Mouse (Mus musculus): Measurements from ENCODE around the gene Nt5c1a. TPM values are rescaled to one million over a fixed set of nuclear protein-coding genes. Genes with fewer than 3 reads are reported as not detected.

The Nt5c1a gene
- 1.0 and 1.6 TPM in 2 replicates for polyA plus RNA-seq (2015; fragmentation: Nextera tagmentation; extraction: Ambion mirVana)

DNA sequence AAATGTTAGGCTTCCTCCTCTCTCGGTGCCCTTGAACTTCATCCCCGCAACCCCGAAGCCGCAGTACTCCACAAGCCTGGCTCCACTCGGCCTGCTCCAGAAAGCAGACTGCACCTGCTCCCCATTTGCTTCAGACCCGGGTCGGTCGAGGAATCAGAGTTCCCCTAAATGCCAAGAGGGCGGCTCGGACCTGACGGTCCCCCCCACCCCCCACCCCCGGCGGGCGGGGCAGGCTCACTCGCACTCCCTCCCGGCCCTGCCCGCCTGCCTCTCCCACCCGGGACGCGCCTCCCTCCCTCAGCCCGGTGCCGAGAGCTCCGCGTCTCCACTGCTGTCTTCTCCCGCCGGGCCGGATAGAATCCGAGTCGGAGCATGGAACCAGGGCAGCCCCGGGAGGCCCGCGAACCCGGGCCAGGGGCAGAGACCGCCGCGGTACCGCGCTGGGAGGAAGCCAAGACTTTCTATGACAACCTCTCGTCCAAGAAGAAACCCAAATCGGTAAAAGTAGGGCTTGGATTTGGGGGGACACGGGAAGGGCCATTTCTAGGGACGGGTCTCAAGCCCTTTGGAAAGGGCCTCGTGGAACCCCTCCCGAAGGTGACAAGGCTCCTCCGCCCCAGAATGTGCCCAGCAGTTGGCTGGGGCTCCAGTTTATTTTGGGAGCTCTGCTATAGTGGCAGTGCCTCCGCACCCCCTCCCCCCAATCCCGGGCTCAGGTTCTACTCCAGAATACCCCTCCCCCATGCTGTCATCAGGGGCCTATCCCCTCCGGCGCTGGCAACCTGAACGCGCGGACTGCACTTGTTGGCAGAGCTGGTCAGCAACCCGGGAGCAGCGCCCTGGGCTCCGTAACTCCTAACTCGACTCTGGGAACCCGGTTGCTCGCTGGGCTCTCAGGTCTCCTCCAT, at the start of gene Nt5c1a:
Gene Nt5c1a (plus strand): TSS at position 319 of the 908 bp plus-strand sequence.

DNA sequence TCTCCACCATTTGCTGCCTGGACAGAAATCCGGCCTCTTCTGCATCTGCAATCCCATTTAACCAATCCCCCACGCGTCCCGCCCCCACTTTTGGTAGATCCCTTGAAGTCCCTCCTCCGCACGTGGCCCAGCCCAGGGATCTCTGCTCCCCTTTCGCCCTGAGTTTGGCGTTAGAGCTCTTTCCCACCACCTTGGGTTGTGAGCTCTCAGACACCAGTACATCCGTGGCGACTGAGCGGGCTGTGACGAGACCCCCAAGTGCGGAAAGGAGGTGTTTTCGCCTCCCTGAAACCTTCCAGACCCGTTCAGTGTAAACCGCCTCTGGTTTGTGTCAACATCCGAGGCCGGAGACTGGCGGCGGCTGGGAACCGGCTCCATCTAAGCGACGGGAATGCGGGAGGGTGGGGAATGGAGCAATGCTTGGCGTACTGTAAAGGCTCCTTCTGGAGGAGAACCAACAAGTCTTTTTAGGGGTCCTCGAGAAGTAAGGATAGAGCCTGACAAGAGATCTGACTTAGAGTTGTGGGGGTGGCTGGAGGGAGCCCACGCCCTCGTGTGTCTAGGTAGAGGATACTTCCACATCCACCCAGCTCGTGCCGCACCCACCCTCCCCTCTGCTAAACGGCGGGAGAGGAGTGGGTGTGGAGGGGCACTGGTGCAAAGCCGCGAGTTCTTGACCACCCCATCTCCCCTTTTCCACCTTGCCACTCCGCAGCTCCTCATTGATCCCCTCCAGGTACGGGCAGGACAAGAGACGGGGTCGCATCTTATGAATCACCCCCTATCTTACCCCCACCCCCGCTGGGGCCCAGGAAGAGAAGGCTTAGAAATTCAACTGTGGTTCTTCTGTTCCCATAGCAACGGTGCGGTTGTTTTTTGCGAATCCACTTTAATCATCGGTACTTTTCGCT, 18.7 kb upstream of the Nt5c1a start, which contains the start of gene Hpcal4:
Gene Hpcal4 (plus strand): TSS at position 900 of the 911 bp plus-strand sequence.

DNA sequence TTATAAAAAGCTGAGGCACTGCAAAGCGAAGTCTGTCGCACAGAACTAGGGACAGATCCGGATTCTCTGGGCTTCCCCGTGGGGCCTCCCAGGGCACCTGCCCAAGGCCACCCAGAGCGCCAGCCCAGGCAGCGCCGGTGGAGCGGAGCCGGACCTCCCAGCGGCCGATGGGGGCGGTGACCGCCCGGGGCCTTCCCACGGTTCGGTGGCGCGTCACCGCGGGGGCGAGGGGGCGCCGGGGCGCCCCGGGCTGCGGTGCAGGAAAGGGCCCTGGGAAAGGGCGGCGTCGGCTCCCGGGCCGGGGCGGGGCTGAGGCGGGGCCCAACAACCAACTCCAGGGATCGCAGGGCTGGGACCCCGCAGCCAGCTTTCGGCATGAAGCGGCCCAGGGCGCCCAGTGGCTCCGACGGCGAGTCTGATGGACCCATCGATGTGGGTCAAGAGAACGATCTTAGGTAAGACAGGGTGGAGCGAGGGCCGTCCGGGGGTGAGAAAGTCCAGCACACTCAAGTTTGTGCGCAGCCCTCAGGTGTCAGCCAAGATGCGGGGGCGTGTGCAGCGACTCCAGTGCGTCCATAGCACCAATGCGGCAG, 32.3 kb downstream of the Nt5c1a start, which contains the start of gene Heyl:
Gene Heyl (plus strand): TSS at position 65 of the 593 bp plus-strand sequence.

DNA sequence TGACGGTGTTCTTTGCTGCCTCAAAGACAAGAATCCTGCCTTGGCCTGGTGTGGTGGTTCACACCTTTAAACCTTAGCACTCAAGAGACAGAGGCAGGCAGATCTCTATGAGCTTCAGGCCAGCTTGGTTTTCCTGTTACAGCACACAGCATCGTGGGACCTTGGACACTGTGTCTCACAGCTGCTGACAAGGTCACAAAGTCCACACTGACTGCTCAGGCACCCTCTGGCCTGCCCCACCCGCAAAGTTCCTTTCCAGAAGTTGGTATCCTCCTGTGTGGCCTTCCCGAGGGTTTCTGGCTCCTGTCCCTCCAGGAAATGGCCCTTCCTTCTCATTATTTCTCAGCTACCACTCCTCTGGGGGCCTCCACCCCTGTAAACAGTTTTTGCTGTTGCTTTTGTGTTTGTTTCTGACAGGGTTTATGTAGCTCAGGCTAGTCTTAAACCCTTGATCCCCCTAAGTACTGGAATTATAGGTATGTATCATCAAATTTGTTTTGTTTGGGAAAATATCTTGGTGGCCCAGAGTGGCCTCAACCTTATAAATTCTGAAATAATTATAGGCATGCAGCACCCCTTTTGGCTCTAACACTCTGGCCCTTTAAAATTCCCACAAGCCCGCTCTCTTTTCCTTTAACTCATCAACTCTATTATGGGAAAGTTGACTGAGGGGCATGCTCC, 60.6 kb downstream of the Nt5c1a start, which contains the start of gene Pabpc4:
Gene Pabpc4 (plus strand): TSS at position 631 of the 681 bp plus-strand sequence.

Other genes with a start within 250 kb of the Nt5c1a start
- 0.91 and 1.1 TPM in 2 replicates for gene Mfsd2a, start 240.3 kb upstream of the Nt5c1a start, polyA plus RNA-seq (2015; fragmentation: Nextera tagmentation; extraction: Ambion mirVana)
- gene Mycl, start 205.9 kb upstream of the Nt5c1a start, polyA plus RNA-seq (2015; fragmentation: Nextera tagmentation; extraction: Ambion mirVana) = 2.6 and 3.2 TPM in 2 replicates
- 11.2 and 18.5 TPM in 2 replicates for gene Trit1, start 184.9 kb upstream of the Nt5c1a start, polyA plus RNA-seq (2015; fragmentation: Nextera tagmentation; extraction: Ambion mirVana)
- 0.08 and 0.13 TPM in 2 replicates for gene Bmp8b, start 96.3 kb upstream of the Nt5c1a start, polyA plus RNA-seq (2015; fragmentation: Nextera tagmentation; extraction: Ambion mirVana)
- gene Oxct2b, start 85.2 kb upstream of the Nt5c1a start, polyA plus RNA-seq (2015; fragmentation: Nextera tagmentation; extraction: Ambion mirVana) = not detected in 2 replicates
- gene Ppie, start 61.6 kb upstream of the Nt5c1a start, polyA plus RNA-seq (2015; fragmentation: Nextera tagmentation; extraction: Ambion mirVana) = 83.8 and 94.9 TPM in 2 replicates
- gene Hpcal4, start 18.3 kb upstream of the Nt5c1a start, polyA plus RNA-seq (2015; fragmentation: Nextera tagmentation; extraction: Ambion mirVana) = 4.1 and 15.5 TPM in 2 replicates
- 7.1 and 8.7 TPM in 2 replicates for gene Heyl, start 32.1 kb downstream of the Nt5c1a start, polyA plus RNA-seq (2015; fragmentation: Nextera tagmentation; extraction: Ambion mirVana)
- gene Pabpc4, start 60.8 kb downstream of the Nt5c1a start, polyA plus RNA-seq (2015; fragmentation: Nextera tagmentation; extraction: Ambion mirVana) = 17.6 and 21.7 TPM in 2 replicates
- gene Oxct2a, start 122.1 kb downstream of the Nt5c1a start, polyA plus RNA-seq (2015; fragmentation: Nextera tagmentation; extraction: Ambion mirVana) = not detected in 2 replicates
- 0.14 and 0.19 TPM in 2 replicates for gene Bmp8a, start 141.7 kb downstream of the Nt5c1a start, polyA plus RNA-seq (2015; fragmentation: Nextera tagmentation; extraction: Ambion mirVana)